Mouse (Mus musculus): ENCODE results near the gene Hpn. TPM values are rescaled to one million over a fixed set of nuclear protein-coding genes. Genes with fewer than 3 reads are reported as not detected.

Hpn gene
- 4.4 and 4.9 TPM in 2 replicates for polyA plus RNA-seq (2014; fragmentation: Nextera tagmentation; extraction: Ambion mirVana)

GRCm38 (mm10) chr7:31115182-31115581, at the start of gene Hpn:
TSS of gene Hpn (minus strand) at chr7:31115290.
- Histone ChIP-seq H3K4me2 (ENCODE audit: low read depth, low read length) (peak within 1 kb of the TSS; percentile 47), H3K4me1 (ENCODE audit: control insufficient read depth, insufficient read depth, low read length) (0 out of 2 replicates have a peak, but pooled peaks cover 4% of the 10 kb centered on the region), H3K9me3 (ENCODE audit: control insufficient read depth, low read length) (no peaks in the 10 kb centered on the region), H3K4me3 (ENCODE audit: low read depth, low read length) (0 out of 2 replicates have a peak within 1 kb of the TSS, but pooled peaks have one; percentile 3), H3K27ac (replicated peaks; ENCODE audit: low read depth, low read length) (no peak within 1 kb of the TSS; the same call in 1 of the 2 replicates), H3K27me3 (replicated peaks; ENCODE audit: control insufficient read depth, insufficient read depth, low read length) (no peaks in the 10 kb centered on the region), H3K9ac (ENCODE audit: low read depth, low read length) (0 out of 2 replicates have a peak within 1 kb of the TSS, but pooled peaks have one; percentile 14), H3K36me3 (ENCODE audit: control insufficient read depth, insufficient read depth, low read length) (no peaks in the 10 kb centered on the region)
- DNase-seq (ENCODE audit: low spot score): peak; percentile 40
- 15% methylated on average over 8 of the region's 15 CpGs for WGBS
- ATAC-seq (ENCODE audit: low read depth): peak; percentile 71

- no peak overlapping the region for H3K9ac ChIP-seq (ENCODE audit: low read depth, low read length)
- no peak for DNase-seq (ENCODE audit: low spot score)
- H3K9me3 ChIP-seq (ENCODE audit: control insufficient read depth, low read length): no peaks in the 10 kb centered on the region
- H3K4me1 ChIP-seq (ENCODE audit: control insufficient read depth, insufficient read depth, low read length): no peaks in the 10 kb centered on the region
- H3K4me3 ChIP-seq (ENCODE audit: low read depth, low read length): no peak overlapping the region
- no peak overlapping the region for H3K4me2 ChIP-seq (ENCODE audit: low read depth, low read length)
- no peak overlapping the region for H3K27ac ChIP-seq (replicated peaks; ENCODE audit: low read depth, low read length)
- no peak for ATAC-seq (ENCODE audit: low read depth)
- 60% methylated on average over 1 of the region's 1 CpGs for WGBS
- no peaks in the 10 kb centered on the region for H3K36me3 ChIP-seq (ENCODE audit: control insufficient read depth, insufficient read depth, low read length)
- no peaks in the 10 kb centered on the region for H3K27me3 ChIP-seq (replicated peaks; ENCODE audit: control insufficient read depth, insufficient read depth, low read length)
Measured at GRCm38 (mm10) chr7:31164748-31165147, 49.7 kb upstream of the Hpn start.

GRCm38 (mm10) chr7:31163666-31164577, 48.8 kb upstream of the Hpn start:
- WGBS: 54% methylated on average over 3 of the region's 3 CpGs

GRCm38 (mm10) chr7:31162324-31162723, 47.2 kb upstream of the Hpn start:
- Histone ChIP-seq H3K36me3 (ENCODE audit: control insufficient read depth, insufficient read depth, low read length) (no peaks in the 10 kb centered on the region), H3K27ac (replicated peaks; ENCODE audit: low read depth, low read length) (no peak overlapping the region), H3K27me3 (replicated peaks; ENCODE audit: control insufficient read depth, insufficient read depth, low read length) (no peaks in the 10 kb centered on the region), H3K4me3 (ENCODE audit: low read depth, low read length) (no peak overlapping the region), H3K9ac (ENCODE audit: low read depth, low read length) (no peak overlapping the region), H3K9me3 (ENCODE audit: control insufficient read depth, low read length) (no peaks in the 10 kb centered on the region), H3K4me2 (ENCODE audit: low read depth, low read length) (no peak overlapping the region), H3K4me1 (ENCODE audit: control insufficient read depth, insufficient read depth, low read length) (no peaks in the 10 kb centered on the region)
- WGBS: 70% methylated on average over 11 of the region's 11 CpGs
- DNase-seq (ENCODE audit: low spot score): peak; percentile 26
- ATAC-seq (ENCODE audit: low read depth): no peak

More at GRCm38 (mm10) chr7:31163666-31164577, 48.8 kb upstream of the Hpn start:
- no peaks in the 10 kb centered on the region for H3K4me1 ChIP-seq (ENCODE audit: control insufficient read depth, insufficient read depth, low read length)
- no peak overlapping the region for H3K4me3 ChIP-seq (ENCODE audit: low read depth, low read length)
- ATAC-seq (ENCODE audit: low read depth) (no peak), DNase-seq (ENCODE audit: low spot score) (no peak)
- no peak overlapping the region for H3K9ac ChIP-seq (ENCODE audit: low read depth, low read length)
- no peaks in the 10 kb centered on the region for H3K9me3 ChIP-seq (ENCODE audit: control insufficient read depth, low read length)
- H3K27ac ChIP-seq (replicated peaks; ENCODE audit: low read depth, low read length): no peak overlapping the region
- no peaks in the 10 kb centered on the region for H3K27me3 ChIP-seq (replicated peaks; ENCODE audit: control insufficient read depth, insufficient read depth, low read length)
- no peaks in the 10 kb centered on the region for H3K36me3 ChIP-seq (ENCODE audit: control insufficient read depth, insufficient read depth, low read length)
- H3K4me2 ChIP-seq (ENCODE audit: low read depth, low read length): no peak overlapping the region

GRCm38 (mm10) chr7:31161831-31162230, 46.7 kb upstream of the Hpn start:
- DNase-seq (ENCODE audit: low spot score) (no peak), ATAC-seq (ENCODE audit: low read depth) (no peak)
- no peak overlapping the region for H3K9ac ChIP-seq (ENCODE audit: low read depth, low read length)
- no peak overlapping the region for H3K4me3 ChIP-seq (ENCODE audit: low read depth, low read length)
- H3K9me3 ChIP-seq (ENCODE audit: control insufficient read depth, low read length): no peaks in the 10 kb centered on the region
- WGBS: 59% methylated on average over 3 of the region's 3 CpGs
- H3K27ac ChIP-seq (replicated peaks; ENCODE audit: low read depth, low read length): no peak overlapping the region
- H3K36me3 ChIP-seq (ENCODE audit: control insufficient read depth, insufficient read depth, low read length): no peaks in the 10 kb centered on the region
- H3K4me1 ChIP-seq (ENCODE audit: control insufficient read depth, insufficient read depth, low read length): no peaks in the 10 kb centered on the region
- no peak overlapping the region for H3K4me2 ChIP-seq (ENCODE audit: low read depth, low read length)
- H3K27me3 ChIP-seq (replicated peaks; ENCODE audit: control insufficient read depth, insufficient read depth, low read length): no peaks in the 10 kb centered on the region

- H3K27ac ChIP-seq (replicated peaks; ENCODE audit: low read depth, low read length): no peak overlapping the region
- no peak overlapping the region for H3K4me2 ChIP-seq (ENCODE audit: low read depth, low read length)
- 71% methylated on average over 3 of the region's 3 CpGs for WGBS
- H3K4me3 ChIP-seq (ENCODE audit: low read depth, low read length): no peak overlapping the region
- H3K9me3 ChIP-seq (ENCODE audit: control insufficient read depth, low read length): no peaks in the 10 kb centered on the region
- H3K4me1 ChIP-seq (ENCODE audit: control insufficient read depth, insufficient read depth, low read length): no peaks in the 10 kb centered on the region
- no peak overlapping the region for H3K9ac ChIP-seq (ENCODE audit: low read depth, low read length)
- no peaks in the 10 kb centered on the region for H3K36me3 ChIP-seq (ENCODE audit: control insufficient read depth, insufficient read depth, low read length)
- H3K27me3 ChIP-seq (replicated peaks; ENCODE audit: control insufficient read depth, insufficient read depth, low read length): no peaks in the 10 kb centered on the region
- ATAC-seq (ENCODE audit: low read depth) (no peak), DNase-seq (ENCODE audit: low spot score) (no peak)
Measured at GRCm38 (mm10) chr7:31161246-31161645, 46.2 kb upstream of the Hpn start.

- DNase-seq (ENCODE audit: low spot score): no peak
- Histone ChIP-seq H3K9me3 (ENCODE audit: control insufficient read depth, low read length) (no peaks in the 10 kb centered on the region), H3K4me3 (ENCODE audit: low read depth, low read length) (no peak overlapping the region), H3K27ac (replicated peaks; ENCODE audit: low read depth, low read length) (no peak overlapping the region), H3K36me3 (ENCODE audit: control insufficient read depth, insufficient read depth, low read length) (no peaks in the 10 kb centered on the region), H3K4me1 (ENCODE audit: control insufficient read depth, insufficient read depth, low read length) (no peaks in the 10 kb centered on the region), H3K9ac (ENCODE audit: low read depth, low read length) (no peak overlapping the region), H3K4me2 (ENCODE audit: low read depth, low read length) (no peak overlapping the region), H3K27me3 (replicated peaks; ENCODE audit: control insufficient read depth, insufficient read depth, low read length) (no peaks in the 10 kb centered on the region)
- 90% methylated on average over 5 of the region's 5 CpGs for WGBS
- no peak for ATAC-seq (ENCODE audit: low read depth)
Measured at GRCm38 (mm10) chr7:31160763-31161162, 45.7 kb upstream of the Hpn start.

GRCm38 (mm10) chr7:31156034-31156928, 41.2 kb upstream of the Hpn start:
- DNase-seq (ENCODE audit: low spot score): no peak
- 43% methylated on average over 17 of the region's 19 CpGs for WGBS

More at GRCm38 (mm10) chr7:31156034-31156928, 41.2 kb upstream of the Hpn start:
- no peaks in the 10 kb centered on the region for H3K27me3 ChIP-seq (replicated peaks; ENCODE audit: control insufficient read depth, insufficient read depth, low read length)
- no peak overlapping the region for H3K9ac ChIP-seq (ENCODE audit: low read depth, low read length)
- H3K9me3 ChIP-seq (ENCODE audit: control insufficient read depth, low read length): no peaks in the 10 kb centered on the region
- H3K36me3 ChIP-seq (ENCODE audit: control insufficient read depth, insufficient read depth, low read length): no peaks in the 10 kb centered on the region
- no peak overlapping the region for H3K4me2 ChIP-seq (ENCODE audit: low read depth, low read length)
- H3K4me3 ChIP-seq (ENCODE audit: low read depth, low read length): no peak overlapping the region
- H3K4me1 ChIP-seq (ENCODE audit: control insufficient read depth, insufficient read depth, low read length): 0 out of 2 replicates have a peak, but pooled peaks cover 6% of the 10 kb centered on the region
- H3K27ac ChIP-seq (replicated peaks; ENCODE audit: low read depth, low read length): no peak overlapping the region
- no peak for ATAC-seq (ENCODE audit: low read depth)

Data from embryonic facial prominence, embryonic 14.5 days (tissue).